Mouse (Mus musculus) leukemia stem cell, adult 10-12 weeks (primary cell): ENCODE results near the gene Fam32a. TPM values are rescaled to one million over a fixed set of nuclear protein-coding genes. Genes with fewer than 3 reads are reported as not detected.

Experiments
- polyA plus RNA-seq: library from polyadenylated mRNA; stranded (reverse); fragments of >175 nt; gene quantifications from 2 replicates; pipeline ENCODE4 v1.2.3, GENCODE M21; 2012; ENCODE audit warnings: low replicate concordance

The Fam32a gene
- polyA plus RNA-seq: 18.2 and 24.8 TPM in 2 replicates

DNA sequence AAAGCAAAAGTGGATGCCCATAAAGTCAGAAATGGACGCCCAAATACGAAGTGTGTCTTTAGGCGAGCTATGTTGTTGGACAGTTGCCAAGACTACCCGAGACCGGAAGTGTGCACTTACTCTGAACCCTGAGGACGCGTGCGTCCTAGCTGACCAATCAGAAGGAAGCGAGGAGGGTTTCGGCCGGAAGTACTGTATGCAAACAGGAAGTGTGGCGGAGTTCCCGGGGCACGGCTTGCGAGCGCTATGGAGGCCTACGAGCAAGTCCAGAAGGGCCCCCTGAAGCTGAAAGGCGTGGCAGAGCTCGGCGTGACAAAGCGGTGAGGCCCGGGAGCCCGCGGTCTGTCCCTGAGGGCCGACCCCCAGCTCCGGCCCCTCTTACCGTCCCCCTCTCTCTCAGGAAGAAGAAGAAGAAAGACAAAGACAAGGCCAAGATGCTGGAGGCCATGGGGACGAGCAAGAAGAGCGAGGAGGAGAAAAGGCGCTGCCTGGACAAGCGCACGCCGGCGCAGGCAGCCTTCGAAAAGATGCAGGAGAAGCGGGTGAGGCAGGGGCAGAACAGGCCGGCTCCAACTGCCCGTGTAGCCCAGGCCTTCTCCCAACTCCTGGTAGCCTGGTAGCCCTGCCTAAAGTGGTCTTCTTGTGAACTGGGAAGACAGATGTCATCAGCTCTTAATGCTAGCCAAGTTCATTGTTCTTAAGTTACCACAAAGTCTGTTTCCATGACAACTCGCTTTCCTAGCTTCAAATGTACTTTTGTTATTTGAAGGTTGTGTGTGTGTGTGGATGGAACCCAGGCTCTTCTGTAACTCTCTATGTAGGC, at the start of gene Fam32a:
Gene Fam32a (plus strand): TSS at position 190 of the 823 bp plus-strand sequence.

DNA sequence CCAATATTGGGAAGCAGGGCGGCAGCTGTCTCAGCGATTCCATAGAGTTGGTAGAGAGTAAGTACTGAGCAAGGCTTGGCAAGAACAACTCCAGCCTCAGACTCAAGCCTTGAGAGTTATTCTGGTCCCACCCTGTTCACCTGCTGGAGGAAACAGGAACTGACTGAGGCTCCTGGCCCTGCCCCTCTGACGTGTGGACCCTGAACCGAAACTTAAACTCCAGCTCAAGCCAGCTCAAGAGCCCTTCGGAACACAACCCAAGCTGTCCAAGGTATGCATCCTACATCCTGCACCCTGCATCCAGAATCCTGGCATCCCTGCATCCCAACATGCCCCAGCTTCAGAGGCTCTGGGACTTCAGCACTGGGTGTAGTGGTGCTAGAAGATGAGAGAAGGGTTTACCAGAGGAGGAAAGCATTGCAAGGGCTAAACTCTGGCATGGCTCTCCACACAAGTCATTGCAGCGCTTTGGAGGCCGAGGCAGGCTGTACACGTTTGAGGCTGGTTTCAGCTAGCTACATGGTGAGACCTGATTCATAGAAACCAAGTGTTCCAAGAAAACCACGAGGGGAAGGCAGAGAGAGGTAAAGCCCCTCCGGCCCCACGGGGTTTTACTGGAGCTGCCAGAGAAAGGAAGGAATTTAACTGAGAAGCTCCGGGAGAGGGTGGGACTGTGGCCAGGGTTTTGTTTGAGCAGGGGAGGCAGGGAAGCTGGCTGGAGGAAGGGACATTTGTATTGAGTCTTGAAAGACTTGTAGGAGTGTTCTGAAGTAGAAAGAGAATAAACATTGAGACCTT, 29.9 kb upstream of the Fam32a start, which contains the start of gene Hsh2d:
Gene Hsh2d (plus strand): TSS at position 222 of the 798 bp plus-strand sequence.

DNA sequence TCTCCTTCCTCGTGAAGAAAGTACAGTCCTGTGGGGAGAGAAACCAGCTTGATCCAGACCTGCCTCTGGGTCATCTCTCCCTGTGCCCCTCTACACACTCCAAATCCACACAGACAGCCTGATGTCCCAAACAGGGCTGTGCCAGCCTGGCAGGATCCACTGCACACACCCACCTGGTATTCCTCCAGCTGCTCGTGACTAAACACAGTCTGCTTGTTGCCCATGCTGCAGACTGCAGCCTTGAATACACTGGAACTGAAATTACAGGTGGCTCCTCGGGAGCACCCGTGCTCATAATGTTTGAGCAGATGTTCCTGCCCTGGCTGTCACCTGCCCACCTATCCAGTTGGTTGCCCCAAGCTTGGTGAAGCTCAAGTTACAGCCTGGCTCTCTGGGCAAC, 6.8 kb upstream of the Fam32a start, which contains the start of gene Cib3:
Gene Cib3 (minus strand): TSS at position 87 of the 400 bp plus-strand sequence.

DNA sequence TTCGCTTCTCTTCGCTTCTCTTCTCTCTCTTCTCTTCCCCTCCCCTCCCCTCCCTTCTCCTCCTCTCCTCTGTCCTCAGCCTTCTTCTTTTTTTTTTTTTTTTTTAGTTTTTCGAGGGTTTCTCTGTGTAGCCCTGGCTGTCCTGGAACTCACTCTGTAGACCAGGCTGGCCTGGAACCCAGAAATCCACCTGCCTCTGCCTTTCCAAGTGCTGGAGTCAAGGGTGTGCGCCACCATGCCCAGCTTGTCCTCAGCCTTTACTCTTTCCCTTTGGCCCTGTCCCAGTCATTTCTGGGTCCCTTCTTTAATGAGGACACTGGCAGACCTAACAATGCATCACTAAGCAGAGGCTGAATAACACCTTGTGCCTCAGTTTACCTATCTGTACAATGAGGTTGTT, 6.0 kb upstream of the Fam32a start, which contains the start of gene Gm11034:
Gene Gm11034 (minus strand): TSS at position 101 of the 400 bp plus-strand sequence.

GRCm38 (mm10) chr8:72239499-72240402, 20.2 kb downstream of the Fam32a start, which contains the start of gene Ap1m1:
TSS of gene Ap1m1 (plus strand) at chr8:72240018.

Other genes starting within 250 kb of the Fam32a start
- gene Cyp4f18, start 210.1 kb upstream of the Fam32a start, polyA plus RNA-seq: 6.8 and 30.5 TPM in 2 replicates
- not detected in 2 replicates for gene Olfr372, start 178.5 kb upstream of the Fam32a start, polyA plus RNA-seq
- 0.06 TPM in 1 of 2 replicates, not detected in the other for gene Olfr373, start 136.6 kb upstream of the Fam32a start, polyA plus RNA-seq
- gene Olfr374, start 112.7 kb upstream of the Fam32a start, polyA plus RNA-seq: 0.02 TPM in 1 of 2 replicates, not detected in the other
- gene Tpm4, start 84.8 kb upstream of the Fam32a start, polyA plus RNA-seq: 15.1 and 15.6 TPM in 2 replicates
- 24.9 and 70.2 TPM in 2 replicates for gene Rab8a, start 58.5 kb upstream of the Fam32a start, polyA plus RNA-seq
- 4.4 and 24.5 TPM in 2 replicates for gene Hsh2d, start 30.1 kb upstream of the Fam32a start, polyA plus RNA-seq
- not detected in 2 replicates for gene Cib3, start 6.9 kb upstream of the Fam32a start, polyA plus RNA-seq
- gene Gm11034, start 6.1 kb upstream of the Fam32a start, polyA plus RNA-seq: not detected in 2 replicates
- 191 and 210 TPM in 2 replicates for gene Ap1m1, start 20.3 kb downstream of the Fam32a start, polyA plus RNA-seq
- gene Gm10282, start 85.5 kb downstream of the Fam32a start, polyA plus RNA-seq: 10.7 and 26.0 TPM in 2 replicates
- 116 and 306 TPM in 2 replicates for gene Klf2, start 99.3 kb downstream of the Fam32a start, polyA plus RNA-seq
- gene Eps15l1, start 201.7 kb downstream of the Fam32a start, polyA plus RNA-seq: 8.6 and 16.4 TPM in 2 replicates
- gene Calr3, start 224.1 kb downstream of the Fam32a start, polyA plus RNA-seq: not detected in 2 replicates
- 1.0 and 3.1 TPM in 2 replicates for gene 1700030K09Rik, start 224.2 kb downstream of the Fam32a start, polyA plus RNA-seq